ENCODE assay signal across 3 mouse cellular contexts in the genomic region with DNA sequence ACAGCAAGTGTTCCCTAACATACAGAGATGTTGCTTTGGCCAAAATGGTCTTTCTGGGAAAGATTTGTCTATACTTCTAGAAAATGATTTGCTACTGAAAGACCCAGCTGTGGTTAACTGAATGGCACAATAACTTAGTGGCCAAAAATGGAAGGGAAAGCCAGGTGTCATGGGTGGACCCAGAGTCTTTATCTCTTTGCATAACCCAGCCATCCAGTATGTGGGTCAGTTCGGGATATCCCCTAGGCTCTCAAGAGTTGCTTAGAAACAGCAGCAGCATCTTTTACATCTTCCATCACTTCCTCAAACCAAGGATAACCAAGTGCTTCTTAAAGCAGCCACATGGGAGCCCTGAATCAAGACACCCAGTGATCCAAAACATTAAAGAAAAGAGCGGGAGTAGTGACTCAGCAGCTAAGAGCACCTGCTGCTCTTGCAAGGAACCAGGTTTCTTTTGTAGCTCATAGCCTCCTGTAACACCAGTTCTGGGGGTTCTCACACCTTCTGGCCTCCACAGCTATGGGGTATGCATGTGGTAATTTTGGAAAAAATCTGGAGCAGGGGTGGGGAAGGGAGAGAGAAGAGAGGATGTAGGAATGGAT.
"Had no signal": no experiment of that assay in that cellular context is flagged by ENCODE, and none has a peak within 500 bp of the region (broad histone marks: within the 10 kb centered on the region; RNA-seq: fewer than 3 reads in every experiment).

No protein-coding gene starts in this region.

- DNase-seq: right cerebral cortex, adult 18-20 months; right cerebral cortex, postnatal 14 days; thymus, postnatal 25 days had no signal
